Mouse (Mus musculus) midbrain, embryonic 10.5 days (tissue): Measurements from ENCODE around the gene Ybx3. TPM values are rescaled to one million over a fixed set of nuclear protein-coding genes. Genes with fewer than 3 reads are reported as not detected.

ENCODE experiments used
- DNase-seq: peaks from one replicate; pipeline ENCODE4 v3.0.0-alpha.2; 2017; ENCODE audit warnings: low spot score
- H3K27ac ChIP-seq: fragments of 300-500 bp; sonication (generic); replicated peaks from 2 replicates; pipeline ENCODE4 v1.5.1; 2016; ENCODE audit warnings: mild to moderate bottlenecking
- H3K27me3 ChIP-seq: fragments of 300-500 bp; sonication (generic); 2 replicates; pipeline ENCODE4 v1.6.1; 2016; ENCODE audit warnings: low read depth, mild to moderate bottlenecking; ENCODE audit not compliant: poor library complexity, severe bottlenecking
- H3K36me3 ChIP-seq: fragments of 300-500 bp; sonication (generic); 2 replicates; pipeline ENCODE4 v1.6.1; 2016; ENCODE audit warnings: mild to moderate bottlenecking, moderate library complexity
- H3K4me1 ChIP-seq: fragments of 300-500 bp; sonication (generic); 2 replicates; pipeline ENCODE4 v1.6.1; 2016
- H3K4me3 ChIP-seq: fragments of 300-500 bp; sonication (generic); 2 replicates; pipeline ENCODE4 v1.5.1; 2016; ENCODE audit warnings: mild to moderate bottlenecking, moderate library complexity
- H3K9me3 ChIP-seq: fragments of 300-500 bp; sonication (generic); replicated peaks from 2 replicates; pipeline ENCODE4 v1.6.1; 2016; ENCODE audit warnings: mild to moderate bottlenecking
- WGBS: fragments of 180-500 bp; shearing (Covaris S2); methylation state at CpG from one replicate; pipeline ENCODE4 v1.1.7; 2016; 5-methylcytosine and 5-hydroxymethylcytosine counted together
- polyA plus RNA-seq: library from polyadenylated mRNA; unstranded; fragments of >200 nt; fragmentation: Nextera tagmentation; extraction: Ambion mirVana; gene quantifications from 2 replicates; pipeline ENCODE4 v1.2.1, GENCODE M21; 2016

Ybx3 gene
- polyA plus RNA-seq: 30.7 and 37.8 TPM in 2 replicates

DNA sequence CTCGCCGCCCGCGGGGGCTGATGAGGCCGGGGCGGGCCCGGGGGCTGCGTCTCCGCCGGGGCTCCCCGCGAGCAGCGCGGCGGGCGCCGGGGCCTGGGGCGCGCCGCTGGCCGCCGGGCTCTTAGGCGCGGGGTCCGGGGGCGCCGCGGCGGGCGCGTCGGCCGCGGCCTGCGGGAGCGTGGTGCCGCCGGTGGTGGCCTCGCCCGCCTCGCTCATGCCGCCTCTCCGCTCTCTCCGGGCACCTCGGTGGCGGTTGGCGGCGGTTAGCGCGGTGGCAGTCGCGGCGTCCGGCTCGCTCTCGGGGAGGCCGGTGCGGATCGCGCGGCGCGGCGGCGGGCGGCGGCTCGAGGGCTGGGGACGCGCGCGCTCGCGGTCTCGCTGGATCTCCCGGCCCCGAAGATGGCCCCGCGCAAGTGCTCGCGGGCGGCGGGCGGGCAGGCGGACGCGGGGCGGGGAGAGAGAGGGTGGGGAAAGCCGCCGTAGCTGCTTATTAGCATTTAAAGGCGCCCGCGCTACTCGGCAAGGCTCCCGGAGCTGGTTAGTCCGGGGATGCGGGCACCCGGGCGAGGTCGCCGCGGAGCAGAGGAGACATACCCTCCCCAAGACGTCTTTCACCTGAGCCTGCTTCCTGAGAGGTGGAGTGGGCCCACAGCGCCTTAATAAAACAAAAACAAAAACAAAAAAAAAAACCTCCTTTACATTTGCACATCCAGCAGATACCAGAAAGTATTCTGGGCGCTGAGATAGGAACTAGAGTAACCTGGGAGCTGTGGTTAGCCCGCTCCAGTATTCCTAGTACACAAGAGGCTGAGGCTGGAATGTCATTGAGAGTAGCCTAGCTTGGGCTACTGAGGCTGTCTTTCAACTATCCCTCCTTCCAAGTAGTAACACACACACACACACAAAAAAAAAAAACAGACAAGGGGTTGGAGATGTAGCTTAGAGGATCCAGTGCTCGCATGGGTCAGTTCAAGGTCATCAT lies at the start of gene Ybx3:
Gene Ybx3 (minus strand): TSS at position 437 of the 982 bp plus-strand sequence.
- H3K27me3 ChIP-seq: peaks cover 9% of the 10 kb centered on the region
- H3K9me3 ChIP-seq: no peaks in the 10 kb centered on the region
- peak; percentile 83 for DNase-seq
- H3K4me1 ChIP-seq: peaks cover 31% of the 10 kb centered on the region
- under 1% methylated on average over 107 of the region's 107 CpGs for WGBS
- H3K36me3 ChIP-seq: no peaks in the 10 kb centered on the region
- H3K27ac ChIP-seq: peak within 1 kb of the TSS; percentile 94
- H3K4me3 ChIP-seq: peak within 1 kb of the TSS; percentile 85

DNA sequence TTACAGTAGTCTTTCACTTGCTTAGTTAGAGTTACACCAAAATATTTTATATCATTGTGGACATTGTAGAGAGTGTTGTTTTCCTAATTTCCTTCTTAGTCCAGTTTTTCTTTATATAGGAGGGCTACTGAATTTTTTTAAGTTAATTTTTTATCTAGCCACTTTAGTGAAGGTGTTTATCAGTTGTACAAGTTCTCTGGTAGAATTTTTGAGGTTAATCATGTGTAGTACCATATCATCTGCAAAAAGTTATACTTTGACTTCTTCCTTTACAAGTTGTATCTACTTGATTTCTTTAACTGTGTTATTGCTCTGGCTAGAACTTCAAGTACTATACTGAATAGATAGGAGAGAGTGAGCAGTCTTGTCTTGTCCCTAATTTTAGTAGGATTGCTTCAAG lies 48.4 kb upstream of the Ybx3 start:
- no peaks in the 10 kb centered on the region for H3K36me3 ChIP-seq
- H3K9me3 ChIP-seq: peaks cover 14% of the 10 kb centered on the region; the same call in 1 of the 2 replicates

DNA sequence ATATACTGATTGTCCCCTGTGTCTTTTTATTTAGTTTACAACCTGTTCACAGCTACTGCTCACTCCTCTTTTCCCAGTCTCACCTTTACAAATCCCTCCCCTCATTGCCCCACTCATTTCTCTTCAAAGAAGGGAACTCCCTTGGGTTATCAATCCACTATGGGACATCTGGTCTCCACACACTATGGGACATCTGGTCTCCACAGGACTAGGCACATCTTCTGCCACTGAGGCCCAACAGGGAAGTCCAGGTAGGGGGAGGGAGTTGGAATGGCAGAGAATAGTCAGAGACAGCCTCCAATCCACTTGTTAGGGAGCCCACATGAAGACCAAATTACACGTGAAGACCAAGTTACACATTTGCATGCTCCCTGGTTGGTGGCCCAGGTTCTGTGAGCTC lies 45.8 kb upstream of the Ybx3 start:
- Histone ChIP-seq H3K27ac (no peak overlapping the region), H3K27me3 (peaks cover 14% of the 10 kb centered on the region; the same call in 1 of the 2 replicates), H3K9me3 (peaks cover 5% of the 10 kb centered on the region; the same call in 1 of the 2 replicates), H3K4me1 (peaks cover 8% of the 10 kb centered on the region; the same call in 1 of the 2 replicates), H3K36me3 (no peaks in the 10 kb centered on the region), H3K4me3 (peak overlapping the region; percentile 58)
- WGBS: 56% methylated on average over 1 of the region's 1 CpGs
- DNase-seq: no peak

More for the DNA sequence above, 48.4 kb upstream of the Ybx3 start:
- peaks cover 14% of the 10 kb centered on the region; the same call in 1 of the 2 replicates for H3K27me3 ChIP-seq
- H3K27ac ChIP-seq: no peak overlapping the region
- H3K4me3 ChIP-seq: no peak overlapping the region
- DNase-seq: no peak
- H3K4me1 ChIP-seq: peaks cover 8% of the 10 kb centered on the region; the same call in 1 of the 2 replicates

DNA sequence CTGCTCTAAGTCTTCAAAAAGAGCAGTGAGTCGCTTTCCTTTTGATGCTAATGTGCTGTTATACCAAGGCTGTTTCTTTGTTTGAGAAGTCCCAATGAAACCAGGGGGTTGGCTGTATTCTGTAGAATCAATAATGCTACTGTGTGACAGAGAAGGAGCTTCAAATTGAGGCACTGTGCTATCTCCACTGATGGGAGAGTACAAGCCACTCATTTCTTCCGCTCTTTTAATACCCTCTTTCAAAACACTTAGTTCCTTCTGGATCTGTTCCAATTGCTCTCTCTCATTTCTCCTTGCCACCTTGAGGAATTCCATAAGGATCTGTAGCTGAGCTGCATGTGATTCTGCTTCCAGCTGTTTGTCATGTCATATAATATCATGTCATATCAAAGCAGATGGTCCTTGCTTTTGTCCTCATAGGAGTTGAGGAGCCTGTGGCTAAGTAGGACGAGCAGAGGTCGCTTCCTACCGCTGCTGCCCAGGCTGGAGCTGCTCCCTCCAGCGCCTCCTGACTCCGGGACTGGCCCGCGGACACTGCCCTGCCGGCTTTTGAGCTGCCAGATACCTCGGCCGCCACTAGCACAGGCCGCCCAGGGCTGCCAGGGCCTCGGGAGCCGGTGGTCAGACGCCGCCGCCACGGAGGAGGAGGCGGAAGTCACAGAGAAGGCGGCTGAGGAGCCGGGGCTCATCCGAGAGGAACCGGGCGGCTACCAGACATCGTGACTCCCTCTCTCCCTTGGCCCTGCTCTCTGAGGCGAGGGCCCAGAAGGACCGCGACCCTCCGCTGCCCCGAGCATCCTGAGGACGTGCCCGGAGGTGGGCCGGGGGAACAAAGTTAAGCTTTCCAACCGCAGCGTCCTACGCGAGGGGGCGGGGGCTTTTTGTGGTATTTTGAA lies 45.1 kb upstream of the Ybx3 start:
- Histone ChIP-seq H3K27ac (peak overlapping the region; percentile 78), H3K36me3 (no peaks in the 10 kb centered on the region), H3K4me1 (peaks cover 8% of the 10 kb centered on the region; the same call in 1 of the 2 replicates), H3K4me3 (peak overlapping the region; percentile 58), H3K9me3 (no peaks in the 10 kb centered on the region; the same call in 1 of the 2 replicates), H3K27me3 (peaks cover 14% of the 10 kb centered on the region; the same call in 1 of the 2 replicates)
- DNase-seq: peak; percentile 54
- 11% methylated on average over 38 of the region's 39 CpGs for WGBS

- DNase-seq: no peak
- H3K36me3 ChIP-seq: no peaks in the 10 kb centered on the region
- H3K27me3 ChIP-seq: no peaks in the 10 kb centered on the region
- no peak overlapping the region for H3K4me3 ChIP-seq
- peaks cover 4% of the 10 kb centered on the region; the same call in 1 of the 2 replicates for H3K9me3 ChIP-seq
- no peaks in the 10 kb centered on the region for H3K4me1 ChIP-seq
- WGBS: 65% methylated on average over 3 of the region's 3 CpGs
- H3K27ac ChIP-seq: no peak overlapping the region
These were observed 33.3 kb upstream of the Ybx3 start for GRCm38 (mm10) chr6:131421572-131421971.

DNA sequence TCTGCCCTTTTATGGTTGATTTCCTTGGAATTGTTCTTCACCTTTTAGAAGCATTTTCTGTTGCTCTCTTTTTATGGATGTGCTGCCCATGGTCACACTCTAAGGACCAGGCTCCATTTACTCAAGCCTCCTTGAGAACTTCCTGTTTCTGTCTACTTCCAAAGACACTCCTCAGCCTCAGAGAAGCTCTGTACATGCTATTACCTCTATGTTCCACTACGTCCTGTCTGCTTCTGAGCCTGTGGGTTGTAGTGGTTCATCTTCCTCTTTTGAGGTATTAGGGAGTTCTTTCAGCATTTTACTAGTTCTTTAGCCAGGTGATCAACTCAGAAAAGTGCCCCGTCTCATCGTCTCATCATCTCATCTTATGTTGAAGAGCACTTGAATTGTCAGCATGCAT lies 31.3 kb upstream of the Ybx3 start:
- WGBS: 84% methylated on average over 3 of the region's 3 CpGs
- DNase-seq: no peak
- H3K4me1 ChIP-seq: no peaks in the 10 kb centered on the region
- no peaks in the 10 kb centered on the region for H3K9me3 ChIP-seq
- no peaks in the 10 kb centered on the region for H3K36me3 ChIP-seq
- H3K4me3 ChIP-seq: no peak overlapping the region
- H3K27ac ChIP-seq: no peak overlapping the region
- H3K27me3 ChIP-seq: no peaks in the 10 kb centered on the region

DNA sequence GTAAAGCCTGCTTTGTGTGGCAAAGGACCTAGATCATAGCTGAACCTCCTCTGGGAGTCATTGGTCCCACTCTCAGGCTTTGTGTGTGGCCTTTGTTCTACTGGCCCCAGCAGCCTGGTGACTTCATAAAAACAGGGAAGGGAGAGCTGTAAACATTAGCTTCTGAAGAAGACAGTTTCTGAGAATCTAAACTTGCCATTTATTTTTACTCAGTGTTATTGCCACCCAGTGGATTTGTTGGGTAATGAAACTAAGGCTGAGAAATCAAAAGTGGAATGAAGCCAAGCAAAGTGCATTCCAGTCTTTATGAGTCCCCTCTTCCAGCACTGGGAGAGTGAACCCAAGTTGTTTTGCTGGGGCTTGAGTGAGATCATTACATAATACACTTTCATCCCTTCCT lies 30.5 kb upstream of the Ybx3 start:
- Histone ChIP-seq H3K27ac (no peak overlapping the region), H3K27me3 (no peaks in the 10 kb centered on the region), H3K9me3 (no peaks in the 10 kb centered on the region), H3K4me1 (no peaks in the 10 kb centered on the region), H3K4me3 (no peak overlapping the region), H3K36me3 (no peaks in the 10 kb centered on the region)
- no peak for DNase-seq

DNA sequence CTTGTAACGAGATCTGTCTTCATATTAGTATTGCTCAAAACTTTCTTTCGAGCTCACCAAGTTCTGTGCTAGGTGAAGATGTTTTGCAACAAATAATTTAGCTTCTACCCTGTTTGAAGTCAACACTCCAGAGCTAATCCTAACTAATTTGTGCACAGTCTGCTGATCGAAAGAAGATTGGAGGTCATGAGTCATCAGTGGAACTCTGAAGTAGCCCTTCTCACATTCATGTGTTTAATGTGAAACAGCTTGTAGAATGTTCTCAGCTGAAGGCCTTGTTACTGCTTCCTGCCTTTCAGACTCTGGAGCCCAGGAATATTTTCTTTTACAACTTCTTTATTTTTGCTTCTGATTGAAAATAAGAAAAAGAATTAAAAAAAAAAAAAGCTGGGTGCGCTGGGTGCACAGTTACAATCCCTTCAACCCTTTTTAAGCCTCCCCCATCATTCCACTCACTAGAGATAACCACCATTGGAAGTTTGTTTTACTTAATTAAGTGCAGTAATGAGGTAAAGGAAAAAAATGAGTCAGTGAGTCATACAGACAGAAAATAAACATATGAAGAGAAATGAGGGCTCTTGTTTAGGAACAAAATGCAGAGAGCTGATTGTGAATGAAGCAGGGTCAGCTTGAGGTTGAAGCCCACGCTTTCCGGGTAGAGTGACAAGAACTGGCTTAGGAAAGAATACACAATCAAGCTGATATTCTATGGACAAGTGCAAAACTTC lies 23.0 kb upstream of the Ybx3 start:
- H3K9me3 ChIP-seq: no peaks in the 10 kb centered on the region
- no peaks in the 10 kb centered on the region for H3K4me1 ChIP-seq
- H3K36me3 ChIP-seq: no peaks in the 10 kb centered on the region
- no peak overlapping the region for H3K4me3 ChIP-seq
- no peak overlapping the region for H3K27ac ChIP-seq
- WGBS: 87% methylated on average over 6 of the region's 6 CpGs
- no peak for DNase-seq
- no peaks in the 10 kb centered on the region for H3K27me3 ChIP-seq

DNA sequence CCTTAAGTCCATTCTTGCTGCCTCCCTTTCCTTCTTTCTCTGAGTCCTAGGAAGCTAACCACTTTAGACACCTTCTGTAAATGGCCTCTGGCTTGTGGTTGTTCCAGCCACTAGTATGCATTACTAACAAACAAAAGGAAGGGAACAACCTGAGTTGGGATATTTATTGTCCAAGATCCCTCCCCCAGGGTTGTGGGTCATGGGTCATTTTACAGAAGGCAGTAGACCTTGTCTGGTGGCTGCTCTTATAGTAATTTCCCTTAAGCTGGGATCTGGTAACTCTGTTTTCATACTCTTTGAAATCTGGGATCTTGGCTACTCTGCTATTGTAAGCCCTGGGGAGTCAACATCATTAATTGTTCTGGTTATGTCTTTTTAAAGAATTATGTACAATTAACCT lies 18.7 kb upstream of the Ybx3 start:
- no peak for DNase-seq
- Histone ChIP-seq H3K4me3 (no peak overlapping the region), H3K4me1 (no peaks in the 10 kb centered on the region), H3K27ac (no peak overlapping the region), H3K27me3 (no peaks in the 10 kb centered on the region), H3K9me3 (no peaks in the 10 kb centered on the region), H3K36me3 (no peaks in the 10 kb centered on the region)

DNA sequence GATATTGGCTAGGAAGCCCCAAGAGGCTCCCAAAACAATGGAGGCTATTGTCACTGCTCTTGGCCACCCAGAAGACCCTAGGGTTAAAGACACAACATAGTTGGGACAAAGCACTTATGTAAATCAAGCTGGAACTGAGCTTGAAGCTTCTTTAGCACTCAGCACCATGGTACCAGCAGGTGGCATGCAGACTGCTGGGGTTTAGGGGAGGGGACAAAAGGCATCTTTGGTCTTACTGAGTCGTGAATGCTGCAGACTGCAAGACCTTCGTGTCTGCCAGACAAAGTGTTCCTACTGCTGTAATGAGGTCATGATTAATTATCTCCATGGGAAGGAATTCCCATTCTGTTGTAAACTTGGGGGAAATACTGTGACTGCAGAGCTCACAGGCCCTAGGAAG lies 17.6 kb upstream of the Ybx3 start:
- no peaks in the 10 kb centered on the region for H3K36me3 ChIP-seq
- H3K9me3 ChIP-seq: no peaks in the 10 kb centered on the region
- H3K27ac ChIP-seq: no peak overlapping the region
- no peaks in the 10 kb centered on the region for H3K27me3 ChIP-seq
- H3K4me1 ChIP-seq: no peaks in the 10 kb centered on the region
- H3K4me3 ChIP-seq: no peak overlapping the region
- WGBS: 6% methylated on average over 2 of the region's 2 CpGs
- no peak for DNase-seq

DNA sequence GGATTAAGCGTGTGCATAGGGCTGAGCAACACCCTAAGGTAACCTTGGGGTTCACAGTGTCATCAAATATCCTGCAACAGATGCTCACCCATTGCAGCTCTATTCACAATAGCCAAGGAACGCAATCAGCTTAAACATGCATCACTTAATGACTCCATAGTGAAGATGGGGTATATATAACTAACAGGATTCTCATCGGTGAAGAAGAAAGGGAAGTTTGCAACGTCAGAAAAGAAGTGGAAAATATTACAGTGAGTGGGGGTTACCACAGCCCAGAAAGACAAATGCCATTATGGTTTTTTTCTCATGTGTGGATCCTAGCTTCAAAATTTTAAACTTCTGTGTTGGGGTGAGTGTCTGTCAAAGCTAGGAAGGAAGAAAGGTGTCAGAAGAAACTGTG lies 16.9 kb upstream of the Ybx3 start:
- DNase-seq: no peak
- Histone ChIP-seq H3K4me3 (no peak overlapping the region), H3K9me3 (no peaks in the 10 kb centered on the region), H3K4me1 (no peaks in the 10 kb centered on the region), H3K27ac (no peak overlapping the region), H3K36me3 (no peaks in the 10 kb centered on the region), H3K27me3 (no peaks in the 10 kb centered on the region)
- WGBS: 82% methylated on average over 4 of the region's 4 CpGs

DNA sequence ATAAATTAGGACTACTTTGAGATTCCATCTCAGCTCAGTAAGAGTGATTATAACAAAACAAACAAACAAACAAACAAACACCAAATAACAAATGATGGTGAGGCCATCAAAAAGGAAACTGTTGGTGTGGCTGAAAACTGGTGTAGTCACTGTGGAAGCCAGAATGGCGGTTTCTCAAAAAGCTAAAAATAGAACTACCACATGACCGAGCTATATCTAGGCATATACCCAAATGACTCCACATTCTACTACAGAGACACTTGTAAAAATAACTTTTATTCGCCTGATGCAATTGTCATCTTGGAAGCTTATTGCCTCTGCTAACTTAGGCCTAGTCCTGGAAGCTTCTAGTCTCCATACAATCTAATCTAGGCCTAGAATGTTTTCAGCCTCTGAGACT lies 16.0 kb upstream of the Ybx3 start:
- no peak overlapping the region for H3K27ac ChIP-seq
- H3K4me1 ChIP-seq: no peaks in the 10 kb centered on the region
- H3K36me3 ChIP-seq: no peaks in the 10 kb centered on the region
- H3K27me3 ChIP-seq: no peaks in the 10 kb centered on the region
- no peaks in the 10 kb centered on the region for H3K9me3 ChIP-seq
- DNase-seq: no peak
- 94% methylated on average over 3 of the region's 3 CpGs for WGBS
- no peak overlapping the region for H3K4me3 ChIP-seq
